Mouse (Mus musculus) bone marrow, adult 2 months (tissue): ENCODE data around the gene Med12l.

Experiments
- CTCF ChIP-seq: fragments of 200-500 bp; IDR thresholded peaks from 2 replicates; pipeline ENCODE4 v1.5.1; 2011; ENCODE audit warnings: low read length, control low read depth; ENCODE audit not compliant: control insufficient read depth, insufficient read depth
- POLR2A ChIP-seq: fragments of 200-500 bp; IDR thresholded peaks from 2 replicates; pipeline ENCODE4 v1.6.1; 2011; ENCODE audit warnings: low read depth, mild to moderate bottlenecking, control low read depth, low read length, borderline replicate concordance; ENCODE audit not compliant: control insufficient read depth

GRCm38 (mm10) chr3:59113973-59114517, 108.4 kb downstream of the Med12l start:
- no peak for TF ChIP-seq CTCF
- TF ChIP-seq POLR2A: no peak
